ENCODE assay signal across 8 mouse cellular contexts in genomic region chr17:66076934-66077333, GRCm38 (mm10). TPM values are rescaled to one million over a fixed set of nuclear protein-coding genes. Genes with fewer than 3 reads are reported as not detected.
DNase-seq lines count a peak whose midpoint lies in the region; ATAC-seq and TF ChIP-seq lines count a peak whose summit lies in the region.

TSS of gene Ankrd12 (minus strand) at chr17:66077089.

- H3K36me3 ChIP-seq in lung, embryonic 15.5 days, result peaks cover 11% of the 10 kb centered on the region

- H3K4me2 ChIP-seq in lung, embryonic 15.5 days, result peak within 1 kb of the TSS; percentile 90

- peak within 1 kb of the TSS; percentile 87 for H3K27ac ChIP-seq in lung, embryonic 15.5 days
- H3K27ac ChIP-seq in olfactory bulb, adult 2 months (ENCODE audit: insufficient read depth, low read depth, low read length), result peak within 1 kb of the TSS; percentile 85

- TF ChIP-seq CTCF in olfactory bulb, adult 2 months (IDR thresholded peaks at IDR 0.05; ENCODE audit: insufficient read depth, low read depth, low read length), result no peak

- 2% methylated on average over 53 of the region's 53 CpGs for WGBS in lung, embryonic 15.5 days
- WGBS in olfactory bulb, adult 2 months, result 2% methylated on average over 53 of the region's 53 CpGs

- H3K27me3 ChIP-seq in lung, embryonic 15.5 days, result no peaks in the 10 kb centered on the region

- H3K4me3 ChIP-seq in lung, embryonic 15.5 days, result peak within 1 kb of the TSS; percentile 98
- peak within 1 kb of the TSS; percentile 98 for H3K4me3 ChIP-seq in olfactory bulb, adult 2 months (ENCODE audit: insufficient read depth, low read depth, low read length)

- H3K9ac ChIP-seq in lung, embryonic 15.5 days, result peak within 1 kb of the TSS; percentile 70

- TF ChIP-seq POLR2A in olfactory bulb, adult 2 months (IDR thresholded peaks at IDR 0.05; ENCODE audit: insufficient read depth, low read depth, low read length), result peak; percentile 67

- peaks cover 23% of the 10 kb centered on the region; the same call in 1 of the 2 replicates for H3K4me1 ChIP-seq in lung, embryonic 15.5 days
- H3K4me1 ChIP-seq in olfactory bulb, adult 2 months (ENCODE audit: control insufficient read depth, insufficient read depth, low read length), result peaks cover 4% of the 10 kb centered on the region; the same call in 1 of the 2 replicates

- ATAC-seq in hematopoietic stem cell, adult 5-6 weeks (replicated peaks in 1 of 2; ENCODE audit: insufficient read depth in 1 of 2, low FRiP score in 2 of 2, low TSS enrichment in 1 of 2, low read depth in 1 of 2, poor library complexity in 2 of 2, severe bottlenecking in 2 of 2), result peak; percentile 75 to 83
- peak; percentile 99 for ATAC-seq in lung, embryonic 15.5 days (ENCODE audit: borderline replicate concordance, extremely low read depth, low FRiP score, low TSS enrichment)

- peak; percentile 96 for DNase-seq in MN1 (ENCODE audit: low spot score)
- DNase-seq in cerebellum, adult 8-10 months, result peak; percentile 94
- peak; percentile 91 for DNase-seq in forelimb bud, embryonic 11.5 days (ENCODE audit: low read depth, low spot score)
- peak; percentile 89 for DNase-seq in layer of hippocampus, adult 9-10 months (ENCODE audit: low spot score)
- DNase-seq in thymus, adult 18-20 months, result peak; percentile 92 to 94

- no peaks in the 10 kb centered on the region for H3K9me3 ChIP-seq in lung, embryonic 15.5 days

RNA-seq across cellular contexts. Expression of gene Ankrd12, which starts in this region (rescaled TPM):
- total RNA-seq in hematopoietic stem cell, adult 5-6 weeks (2017), result 53.3 and 58.1 TPM in 2 replicates
- 15.5 and 18.5 TPM in 2 replicates for polyA plus RNA-seq in lung, embryonic 15.5 days (2015; fragmentation: Nextera tagmentation; extraction: Ambion mirVana)
- polyA plus RNA-seq in olfactory bulb, adult 2 months (2012; ENCODE audit: insufficient read depth, insufficient read length, low replicate concordance, missing spikeins), result 70.3 TPM in 1 of 2 replicates, not detected in the other

Comparison
In these comparisons a context has a peak if more than half of its experiments do, and no peak if none do; other contexts are left out.
1. Peak in every context shown above with its lines: DNase-seq, ATAC-seq, H3K4me3 ChIP-seq and H3K27ac ChIP-seq.